Mouse (Mus musculus) olfactory bulb, adult 2 months (tissue): ENCODE data around the gene Tubgcp2.

Source experiments
- CTCF ChIP-seq: fragments of 200-500 bp; IDR thresholded peaks from 2 replicates; pipeline ENCODE4 v1.5.1; 2012; ENCODE audit warnings: low read depth, mild to moderate bottlenecking, low read length, moderate library complexity; ENCODE audit not compliant: insufficient read depth
- POLR2A ChIP-seq: fragments of 200-500 bp; IDR thresholded peaks from 2 replicates; pipeline ENCODE4 v1.6.1; 2012; ENCODE audit warnings: mild to moderate bottlenecking, low read depth, low read length, moderate library complexity; ENCODE audit not compliant: insufficient read depth

DNA sequence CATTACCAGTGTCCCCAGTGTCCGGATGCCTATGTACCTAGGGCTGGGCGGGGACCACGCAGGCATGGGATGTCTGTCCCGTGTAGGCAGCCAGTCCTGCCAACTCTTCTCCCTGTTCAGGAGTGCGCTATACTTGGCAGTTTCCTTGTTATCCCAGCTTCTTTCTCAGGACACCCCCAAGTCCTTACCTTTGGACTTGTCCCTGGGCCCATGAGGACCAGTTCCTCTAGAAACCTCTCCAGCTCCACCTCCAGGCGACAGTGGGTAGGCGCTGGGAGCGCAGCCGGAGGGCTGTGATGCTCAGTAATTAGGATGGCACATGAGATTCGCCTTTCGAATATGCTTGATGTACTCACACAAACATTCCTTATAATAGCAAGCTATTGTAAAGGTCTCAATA is 25.8 kb upstream of the Tubgcp2 start:
- TF ChIP-seq CTCF, result peak; percentile 32; the same call in 1 of the 2 replicates
- TF ChIP-seq POLR2A, result no peak
